Mouse (Mus musculus): ENCODE measurements around the gene Mgat5b. TPM values are rescaled to one million over a fixed set of nuclear protein-coding genes. Genes with fewer than 3 reads are reported as not detected.

Gene Mgat5b
- polyA plus RNA-seq, 1 experiment = 6.4 TPM

GRCm38 (mm10) chr11:117004277-117004676, 85.6 kb downstream of the Mgat5b start:
- TF ChIP-seq POLR2A (IDR thresholded peaks at IDR 0.05; ENCODE audit: control insufficient read depth, extremely low read depth, insufficient read depth, low read length, poor library complexity) (no peak), CTCF (IDR thresholded peaks at IDR 0.05; ENCODE audit: borderline replicate concordance, control insufficient read depth, extremely low read depth, insufficient read depth, low read length, poor library complexity) (no peak)
- H3K4me3 ChIP-seq (ENCODE audit: control insufficient read depth, insufficient read depth, low read length) = no peak overlapping the region
- no peaks in the 10 kb centered on the region for H3K36me3 ChIP-seq (ENCODE audit: control insufficient read depth, insufficient read depth, low read length)
- no peaks in the 10 kb centered on the region for H3K4me1 ChIP-seq (replicated peaks; ENCODE audit: control insufficient read depth, insufficient read depth, low read length)
- no peak overlapping the region for H3K27ac ChIP-seq (ENCODE audit: control insufficient read depth, insufficient read depth, low read length)
- no peak for DNase-seq
- H3K27me3 ChIP-seq (ENCODE audit: control insufficient read depth, insufficient read depth, low read length) = no peaks in the 10 kb centered on the region
- 35% methylated on average over 9 of the region's 9 CpGs for WGBS

GRCm38 (mm10) chr11:117017462-117017861, 98.8 kb downstream of the Mgat5b start:
- Histone ChIP-seq H3K36me3 (ENCODE audit: control insufficient read depth, insufficient read depth, low read length) (no peaks in the 10 kb centered on the region), H3K27me3 (ENCODE audit: control insufficient read depth, insufficient read depth, low read length) (no peaks in the 10 kb centered on the region), H3K4me1 (replicated peaks; ENCODE audit: control insufficient read depth, insufficient read depth, low read length) (peaks cover 19% of the 10 kb centered on the region), H3K4me3 (ENCODE audit: control insufficient read depth, insufficient read depth, low read length) (no peak overlapping the region), H3K27ac (ENCODE audit: control insufficient read depth, insufficient read depth, low read length) (no peak overlapping the region)
- TF ChIP-seq CTCF (IDR thresholded peaks at IDR 0.05; ENCODE audit: borderline replicate concordance, control insufficient read depth, extremely low read depth, insufficient read depth, low read length, poor library complexity) (no peak), POLR2A (IDR thresholded peaks at IDR 0.05; ENCODE audit: control insufficient read depth, extremely low read depth, insufficient read depth, low read length, poor library complexity) (no peak)
- no peak for DNase-seq
- WGBS = 95% methylated on average over 4 of the region's 4 CpGs

GRCm38 (mm10) chr11:117018410-117018809, 99.7 kb downstream of the Mgat5b start:
- Histone ChIP-seq H3K36me3 (ENCODE audit: control insufficient read depth, insufficient read depth, low read length) (no peaks in the 10 kb centered on the region), H3K27me3 (ENCODE audit: control insufficient read depth, insufficient read depth, low read length) (no peaks in the 10 kb centered on the region), H3K4me1 (replicated peaks; ENCODE audit: control insufficient read depth, insufficient read depth, low read length) (peaks cover 19% of the 10 kb centered on the region), H3K4me3 (ENCODE audit: control insufficient read depth, insufficient read depth, low read length) (no peak overlapping the region), H3K27ac (ENCODE audit: control insufficient read depth, insufficient read depth, low read length) (no peak overlapping the region)
- peak; percentile 83 for DNase-seq
- TF ChIP-seq CTCF (IDR thresholded peaks at IDR 0.05; ENCODE audit: borderline replicate concordance, control insufficient read depth, extremely low read depth, insufficient read depth, low read length, poor library complexity) = peak; percentile 71; the same call in 1 of the 2 replicates
- no peak for TF ChIP-seq POLR2A (IDR thresholded peaks at IDR 0.05; ENCODE audit: control insufficient read depth, extremely low read depth, insufficient read depth, low read length, poor library complexity)
- 2% methylated on average over 8 of the region's 8 CpGs for WGBS

GRCm38 (mm10) chr11:117021026-117021425, 102.4 kb downstream of the Mgat5b start:
- H3K27me3 ChIP-seq (ENCODE audit: control insufficient read depth, insufficient read depth, low read length) = no peaks in the 10 kb centered on the region
- H3K4me1 ChIP-seq (replicated peaks; ENCODE audit: control insufficient read depth, insufficient read depth, low read length) = peaks cover 19% of the 10 kb centered on the region
- TF ChIP-seq POLR2A (IDR thresholded peaks at IDR 0.05; ENCODE audit: control insufficient read depth, extremely low read depth, insufficient read depth, low read length, poor library complexity) = no peak
- TF ChIP-seq CTCF (IDR thresholded peaks at IDR 0.05; ENCODE audit: borderline replicate concordance, control insufficient read depth, extremely low read depth, insufficient read depth, low read length, poor library complexity) = no peak
- no peak overlapping the region for H3K4me3 ChIP-seq (ENCODE audit: control insufficient read depth, insufficient read depth, low read length)
- H3K36me3 ChIP-seq (ENCODE audit: control insufficient read depth, insufficient read depth, low read length) = no peaks in the 10 kb centered on the region
- WGBS = 93% methylated on average over 2 of the region's 2 CpGs
- H3K27ac ChIP-seq (ENCODE audit: control insufficient read depth, insufficient read depth, low read length) = no peak overlapping the region
- no peak for DNase-seq

- WGBS = 96% methylated on average over 3 of the region's 3 CpGs
- Histone ChIP-seq H3K4me3 (ENCODE audit: control insufficient read depth, insufficient read depth, low read length) (no peak overlapping the region), H3K27me3 (ENCODE audit: control insufficient read depth, insufficient read depth, low read length) (no peaks in the 10 kb centered on the region), H3K27ac (ENCODE audit: control insufficient read depth, insufficient read depth, low read length) (no peak overlapping the region), H3K36me3 (ENCODE audit: control insufficient read depth, insufficient read depth, low read length) (no peaks in the 10 kb centered on the region), H3K4me1 (replicated peaks; ENCODE audit: control insufficient read depth, insufficient read depth, low read length) (peaks cover 17% of the 10 kb centered on the region)
- no peak for DNase-seq
- TF ChIP-seq POLR2A (IDR thresholded peaks at IDR 0.05; ENCODE audit: control insufficient read depth, extremely low read depth, insufficient read depth, low read length, poor library complexity) (no peak), CTCF (IDR thresholded peaks at IDR 0.05; ENCODE audit: borderline replicate concordance, control insufficient read depth, extremely low read depth, insufficient read depth, low read length, poor library complexity) (no peak)
These were observed 104.9 kb downstream of the Mgat5b start for GRCm38 (mm10) chr11:117023537-117023936.

GRCm38 (mm10) chr11:117027681-117028080, 109.0 kb downstream of the Mgat5b start:
- no peaks in the 10 kb centered on the region for H3K27me3 ChIP-seq (ENCODE audit: control insufficient read depth, insufficient read depth, low read length)
- WGBS = 8% methylated on average over 10 of the region's 10 CpGs
- TF ChIP-seq POLR2A (IDR thresholded peaks at IDR 0.05; ENCODE audit: control insufficient read depth, extremely low read depth, insufficient read depth, low read length, poor library complexity) = no peak
- TF ChIP-seq CTCF (IDR thresholded peaks at IDR 0.05; ENCODE audit: borderline replicate concordance, control insufficient read depth, extremely low read depth, insufficient read depth, low read length, poor library complexity) = no peak
- no peaks in the 10 kb centered on the region for H3K36me3 ChIP-seq (ENCODE audit: control insufficient read depth, insufficient read depth, low read length)
- no peak overlapping the region for H3K4me3 ChIP-seq (ENCODE audit: control insufficient read depth, insufficient read depth, low read length)
- peaks cover 44% of the 10 kb centered on the region for H3K4me1 ChIP-seq (replicated peaks; ENCODE audit: control insufficient read depth, insufficient read depth, low read length)
- H3K27ac ChIP-seq (ENCODE audit: control insufficient read depth, insufficient read depth, low read length) = no peak overlapping the region
- DNase-seq = peak; percentile 29
